Mouse (Mus musculus): ENCODE results near the gene Pom121l2. TPM values are rescaled to one million over a fixed set of nuclear protein-coding genes. Genes with fewer than 3 reads are reported as not detected.

Gene Pom121l2
- total RNA-seq, 1 experiment = 0.31 TPM

DNA sequence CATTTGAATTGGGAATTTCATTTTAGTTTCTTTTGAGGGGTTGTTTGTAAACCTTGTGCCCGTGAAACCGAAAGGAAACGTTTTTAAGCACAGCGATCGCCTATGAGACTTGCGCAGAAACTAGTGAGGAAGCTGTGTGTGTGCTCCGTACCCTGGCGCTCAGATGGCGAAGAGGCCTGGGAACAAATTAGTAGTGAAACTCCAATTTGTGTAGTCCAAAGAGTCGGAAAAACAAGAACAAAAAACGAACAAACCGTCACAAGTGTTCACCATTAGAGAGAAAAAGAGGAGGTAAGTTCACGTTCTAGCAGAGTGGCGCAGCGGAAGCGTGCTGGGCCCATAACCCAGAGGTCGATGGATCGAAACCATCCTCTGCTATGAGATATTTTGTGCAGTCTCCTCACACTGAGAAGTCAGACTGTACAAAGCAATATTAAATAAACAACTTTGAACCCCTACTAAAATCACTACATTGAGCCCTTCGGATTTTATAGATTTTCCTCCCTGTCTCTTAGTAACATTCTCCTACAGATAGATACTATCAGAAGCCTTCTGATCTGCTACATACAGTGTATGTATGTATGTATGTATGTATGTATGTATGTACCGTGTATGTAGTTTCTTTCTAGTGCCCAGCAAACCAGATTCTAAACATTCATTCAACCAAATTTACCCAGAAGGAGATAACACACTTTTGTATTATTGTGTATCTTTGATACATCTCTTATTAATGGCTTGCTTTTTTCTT, 6.1 kb upstream of the Pom121l2 start:
- TF ChIP-seq ZNF384 (IDR thresholded peaks at IDR 0.05; ENCODE audit: low read depth, low read length) = no peak
- TF ChIP-seq CHD2 (IDR thresholded peaks at IDR 0.05; ENCODE audit: low read depth, low read length) = no peak
- 0 out of 2 replicates have a peak, but pooled peaks have one; percentile 26 for TF ChIP-seq HCFC1 (IDR thresholded peaks at IDR 0.05; ENCODE audit: borderline replicate concordance, insufficient read depth, low read length)
- TF ChIP-seq ZC3H11A (IDR thresholded peaks at IDR 0.05; ENCODE audit: borderline replicate concordance, low read depth, low read length) = no peak
- peak; percentile 86 for TF ChIP-seq MAFK (IDR thresholded peaks at IDR 0.05; ENCODE audit: insufficient read depth, low read depth, low read length)
- Histone ChIP-seq H3K9ac (ENCODE audit: insufficient read depth, low read depth, low read length, poor library complexity, severe bottlenecking) (peak overlapping the region; percentile 79), H3K9me3 (ENCODE audit: control insufficient read depth, insufficient read depth, low read depth, low read length) (no peaks in the 10 kb centered on the region), H3K36me3 (ENCODE audit: control insufficient read depth, insufficient read depth, low read length, poor library complexity, severe bottlenecking) (no peaks in the 10 kb centered on the region), H3K4me1 (ENCODE audit: control insufficient read depth in 2 of 2, insufficient read depth in 2 of 2, low read length in 2 of 2, poor library complexity in 1 of 2) (peaks cover 4 to 10% of the 10 kb centered on the region in 2 experiments), H3K27ac (ENCODE audit: insufficient read depth, low read depth, low read length, poor library complexity, severe bottlenecking) (peak overlapping the region; percentile 22; the same call in 1 of the 2 replicates), H3K4me3 (ENCODE audit: insufficient read depth in 1 of 2, low read depth in 1 of 2, low read length in 2 of 2, poor library complexity in 1 of 2, severe bottlenecking in 1 of 2) (peak overlapping the region; percentile 67 to 72)
- no peak for DNase-seq (ENCODE audit: low read depth, low spot score)
- in situ Hi-C loops (cut with MboI; ENCODE audit: low sequenced_read_pairs in 2 of 2, unreplicated experiment in 2 of 2) = loop anchor here in 1 of 2 experiments (5.0 kb wide), 1 partner anchor 32 kb away; the partner anchor contains the start of gene Prss16

- DNase-seq (ENCODE audit: low read depth, low spot score) = no peak
- Histone ChIP-seq H3K4me3 (ENCODE audit: insufficient read depth in 1 of 2, low read depth in 1 of 2, low read length in 2 of 2, poor library complexity in 1 of 2, severe bottlenecking in 1 of 2) (peak overlapping the region; percentile 53 to 61), H3K9me3 (ENCODE audit: control insufficient read depth, insufficient read depth, low read depth, low read length) (no peaks in the 10 kb centered on the region), H3K27ac (ENCODE audit: insufficient read depth, low read depth, low read length, poor library complexity, severe bottlenecking) (no peak overlapping the region), H3K4me1 (ENCODE audit: control insufficient read depth in 2 of 2, insufficient read depth in 2 of 2, low read length in 2 of 2, poor library complexity in 1 of 2) (no peaks in the 10 kb centered on the region), H3K9ac (ENCODE audit: insufficient read depth, low read depth, low read length, poor library complexity, severe bottlenecking) (peak overlapping the region; percentile 44; the same call in 1 of the 2 replicates), H3K36me3 (ENCODE audit: control insufficient read depth, insufficient read depth, low read length, poor library complexity, severe bottlenecking) (no peaks in the 10 kb centered on the region)
- in situ Hi-C loops (cut with MboI; ENCODE audit: low sequenced_read_pairs in 2 of 2, unreplicated experiment in 2 of 2) = no loop called here
- TF ChIP-seq ZNF384 (IDR thresholded peaks at IDR 0.05; ENCODE audit: low read depth, low read length) (no peak), MAFK (IDR thresholded peaks at IDR 0.05; ENCODE audit: insufficient read depth, low read depth, low read length) (no peak), CHD2 (IDR thresholded peaks at IDR 0.05; ENCODE audit: low read depth, low read length) (no peak), ZC3H11A (IDR thresholded peaks at IDR 0.05; ENCODE audit: borderline replicate concordance, low read depth, low read length) (no peak), HCFC1 (IDR thresholded peaks at IDR 0.05; ENCODE audit: borderline replicate concordance, insufficient read depth, low read length) (no peak)
These were observed 804 bp downstream of the Pom121l2 start for GRCm38 (mm10) chr13:21981803-21982193.

- in situ Hi-C loops (cut with MboI; ENCODE audit: low sequenced_read_pairs in 2 of 2, unreplicated experiment in 2 of 2) = no loop called here
- no peak for DNase-seq (ENCODE audit: low read depth, low spot score)
These were observed 3.5 kb downstream of the Pom121l2 start for GRCm38 (mm10) chr13:21984486-21984885.

GRCm38 (mm10) chr13:21992550-21992949, 11.6 kb downstream of the Pom121l2 start:
- TF ChIP-seq ZNF384 (IDR thresholded peaks at IDR 0.05; ENCODE audit: low read depth, low read length) = peak; percentile 80
- TF ChIP-seq ZC3H11A (IDR thresholded peaks at IDR 0.05; ENCODE audit: borderline replicate concordance, low read depth, low read length) = no peak
- TF ChIP-seq HCFC1 (IDR thresholded peaks at IDR 0.05; ENCODE audit: borderline replicate concordance, insufficient read depth, low read length) = no peak
- TF ChIP-seq MAFK (IDR thresholded peaks at IDR 0.05; ENCODE audit: insufficient read depth, low read depth, low read length) = no peak
- Histone ChIP-seq H3K27ac (ENCODE audit: insufficient read depth, low read depth, low read length, poor library complexity, severe bottlenecking) (no peak overlapping the region), H3K4me1 (ENCODE audit: control insufficient read depth in 2 of 2, insufficient read depth in 2 of 2, low read length in 2 of 2, poor library complexity in 1 of 2) (peaks cover 5 to 8% of the 10 kb centered on the region in 2 experiments; a peak in 2 of 4 replicates), H3K4me3 (ENCODE audit: insufficient read depth in 1 of 2, low read depth in 1 of 2, low read length in 2 of 2, poor library complexity in 1 of 2, severe bottlenecking in 1 of 2) (no peak overlapping the region), H3K9me3 (ENCODE audit: control insufficient read depth, insufficient read depth, low read depth, low read length) (no peaks in the 10 kb centered on the region), H3K9ac (ENCODE audit: insufficient read depth, low read depth, low read length, poor library complexity, severe bottlenecking) (no peak overlapping the region), H3K36me3 (ENCODE audit: control insufficient read depth, insufficient read depth, low read length, poor library complexity, severe bottlenecking) (no peaks in the 10 kb centered on the region)
- in situ Hi-C loops (cut with MboI; ENCODE audit: low sequenced_read_pairs in 2 of 2, unreplicated experiment in 2 of 2) = no loop called here
- no peak for DNase-seq (ENCODE audit: low read depth, low spot score)

More at GRCm38 (mm10) chr13:21984486-21984885, 3.5 kb downstream of the Pom121l2 start:
- H3K27ac ChIP-seq (ENCODE audit: insufficient read depth, low read depth, low read length, poor library complexity, severe bottlenecking) = no peak overlapping the region
- no peak overlapping the region for H3K4me3 ChIP-seq (ENCODE audit: insufficient read depth in 1 of 2, low read depth in 1 of 2, low read length in 2 of 2, poor library complexity in 1 of 2, severe bottlenecking in 1 of 2)
- no peaks in the 10 kb centered on the region for H3K9me3 ChIP-seq (ENCODE audit: control insufficient read depth, insufficient read depth, low read depth, low read length)
- H3K9ac ChIP-seq (ENCODE audit: insufficient read depth, low read depth, low read length, poor library complexity, severe bottlenecking) = no peak overlapping the region
- H3K4me1 ChIP-seq (ENCODE audit: control insufficient read depth in 2 of 2, insufficient read depth in 2 of 2, low read length in 2 of 2, poor library complexity in 1 of 2) = no peaks in the 10 kb centered on the region
- no peaks in the 10 kb centered on the region for H3K36me3 ChIP-seq (ENCODE audit: control insufficient read depth, insufficient read depth, low read length, poor library complexity, severe bottlenecking)
- TF ChIP-seq MAFK (IDR thresholded peaks at IDR 0.05; ENCODE audit: insufficient read depth, low read depth, low read length) = no peak
- no peak for TF ChIP-seq HCFC1 (IDR thresholded peaks at IDR 0.05; ENCODE audit: borderline replicate concordance, insufficient read depth, low read length)
- no peak for TF ChIP-seq CHD2 (IDR thresholded peaks at IDR 0.05; ENCODE audit: low read depth, low read length)
- no peak for TF ChIP-seq ZC3H11A (IDR thresholded peaks at IDR 0.05; ENCODE audit: borderline replicate concordance, low read depth, low read length)
- TF ChIP-seq ZNF384 (IDR thresholded peaks at IDR 0.05; ENCODE audit: low read depth, low read length) = no peak
